ENCODE assay signal across 22 mouse cellular contexts in genomic region chr6:91249797-91250196, GRCm38 (mm10). TPM values are rescaled to one million over a fixed set of nuclear protein-coding genes. Genes with fewer than 3 reads are reported as not detected.
A peak's percentile ranks its signal among the peaks of the same experiment; 100 is the strongest.
DNase-seq lines count a peak whose midpoint lies in the region; ATAC-seq and TF ChIP-seq lines count a peak whose summit lies in the region.
"Had no signal": no experiment of that assay in that cellular context is flagged by ENCODE, and none has a peak within 500 bp of the region (broad histone marks: within the 10 kb centered on the region; RNA-seq: fewer than 3 reads in every experiment).

No protein-coding gene starts in this region.

- no peak overlapping the region for H3K27ac ChIP-seq in hindbrain, postnatal 0 days
- H3K27ac ChIP-seq in hindbrain, embryonic 12.5 days = no peak overlapping the region
- no peak overlapping the region for H3K27ac ChIP-seq in lung, embryonic 14.5 days (ENCODE audit: low read depth)
- no peak overlapping the region for H3K27ac ChIP-seq in hindbrain, embryonic 10.5 days
- H3K27ac ChIP-seq: embryonic facial prominence, embryonic 12.5 days; forebrain, embryonic 15.5 days; liver, embryonic 13.5 days; neural tube, embryonic 13.5 days had no signal

- H3K9ac ChIP-seq in hindbrain, postnatal 0 days (replicated peaks; ENCODE audit: low read length) = no peak overlapping the region
- H3K9ac ChIP-seq in hindbrain, embryonic 12.5 days = no peak overlapping the region
- no peak overlapping the region for H3K9ac ChIP-seq in lung, embryonic 14.5 days
- H3K9ac ChIP-seq: embryonic facial prominence, embryonic 12.5 days; forebrain, embryonic 15.5 days; liver, embryonic 13.5 days; neural tube, embryonic 13.5 days had no signal

- 97% methylated on average over 1 of the region's 1 CpGs for WGBS in hindbrain, postnatal 0 days
- WGBS in hindbrain, embryonic 12.5 days = 88% methylated on average over 1 of the region's 1 CpGs
- 82% methylated on average over 1 of the region's 1 CpGs for WGBS in lung, embryonic 14.5 days
- 93% methylated on average over 1 of the region's 1 CpGs for WGBS in hindbrain, embryonic 10.5 days

- no peak overlapping the region for H3K4me2 ChIP-seq in hindbrain, postnatal 0 days (ENCODE audit: low read depth, low read length)
- H3K4me2 ChIP-seq in hindbrain, embryonic 12.5 days (replicated peaks) = no peak overlapping the region
- H3K4me2 ChIP-seq in lung, embryonic 14.5 days = no peak overlapping the region
- H3K4me2 ChIP-seq: embryonic facial prominence, embryonic 12.5 days; forebrain, embryonic 15.5 days; liver, embryonic 13.5 days; neural tube, embryonic 13.5 days had no signal

- peak; percentile 40 for TF ChIP-seq CTCF in hindbrain, postnatal 0 days (IDR thresholded peaks at IDR 0.05; ENCODE audit: low read depth)
- 0 out of 2 replicates have a peak, but pooled peaks have one; percentile 24 for TF ChIP-seq CTCF in lung, embryonic 14.5 days (IDR thresholded peaks at IDR 0.05; ENCODE audit: low read depth)

- no peaks in the 10 kb centered on the region for H3K36me3 ChIP-seq in hindbrain, postnatal 0 days (ENCODE audit: insufficient read depth, low read length)
- no peaks in the 10 kb centered on the region for H3K36me3 ChIP-seq in hindbrain, embryonic 12.5 days
- no peaks in the 10 kb centered on the region for H3K36me3 ChIP-seq in lung, embryonic 14.5 days (ENCODE audit: insufficient read depth)
- H3K36me3 ChIP-seq in hindbrain, embryonic 10.5 days = no peaks in the 10 kb centered on the region
- H3K36me3 ChIP-seq: forebrain, embryonic 15.5 days; liver, embryonic 13.5 days; neural tube, embryonic 13.5 days had no signal

- no peak for DNase-seq in hindbrain, postnatal 0 days (ENCODE audit: low spot score)
- DNase-seq in lung, embryonic 14.5 days = no peak
- DNase-seq in lung, postnatal 36 days = no peak
- peak; percentile 61 for DNase-seq in ES-CJ7 (ENCODE audit: low read depth, low spot score)
- peak; percentile 18 for DNase-seq in c-Kit-positive CD71-positive TER-119-positive erythroid progenitor cells, embryonic 14.5 days (ENCODE audit: low spot score)
- DNase-seq in hindbrain, embryonic 10.5 days (ENCODE audit: low spot score) = no peak
- DNase-seq: adrenal gland, adult 2 months; cerebellum, adult 8-10 months; heart, adult 11 months; heart, postnatal 36 days; kidney, adult 2 months; kidney, postnatal 25 days; layer of hippocampus, adult 9-11 months; liver, embryonic 13.5 days; lung, postnatal 10 days; thymus, postnatal 36 days had no signal

- H3K27me3 ChIP-seq in hindbrain, postnatal 0 days (ENCODE audit: insufficient read depth, low read length) = no peaks in the 10 kb centered on the region
- no peaks in the 10 kb centered on the region for H3K27me3 ChIP-seq in hindbrain, embryonic 12.5 days
- no peaks in the 10 kb centered on the region for H3K27me3 ChIP-seq in lung, embryonic 14.5 days (ENCODE audit: insufficient read depth, low read length)
- H3K27me3 ChIP-seq in hindbrain, embryonic 10.5 days (ENCODE audit: insufficient read depth, poor library complexity, severe bottlenecking) = 0 out of 2 replicates have a peak, but pooled peaks cover 7% of the 10 kb centered on the region
- H3K27me3 ChIP-seq: embryonic facial prominence, embryonic 12.5 days; forebrain, embryonic 15.5 days; liver, embryonic 13.5 days; neural tube, embryonic 13.5 days had no signal

- H3K4me3 ChIP-seq in hindbrain, postnatal 0 days (ENCODE audit: low read length) = no peak overlapping the region
- H3K4me3 ChIP-seq in hindbrain, embryonic 12.5 days = no peak overlapping the region
- no peak overlapping the region for H3K4me3 ChIP-seq in lung, embryonic 14.5 days (ENCODE audit: low read depth, low read length)
- H3K4me3 ChIP-seq in hindbrain, embryonic 10.5 days = no peak overlapping the region
- H3K4me3 ChIP-seq: embryonic facial prominence, embryonic 12.5 days; forebrain, embryonic 15.5 days; liver, embryonic 13.5 days; megakaryocyte, embryonic 14.5 days; neural tube, embryonic 13.5 days had no signal

- ATAC-seq in hindbrain, postnatal 0 days = no peak
- no peak for ATAC-seq in hindbrain, embryonic 12.5 days (ENCODE audit: low FRiP score)
- no peak for ATAC-seq in lung, embryonic 14.5 days (ENCODE audit: insufficient read depth)
- ATAC-seq in megakaryocyte-erythroid progenitor cell, adult 5-6 weeks (replicated peaks; ENCODE audit: low FRiP score, low TSS enrichment, poor library complexity, severe bottlenecking) = no peak
- ATAC-seq: forebrain, embryonic 15.5 days had no signal

- no peaks in the 10 kb centered on the region for H3K9me3 ChIP-seq in hindbrain, postnatal 0 days (ENCODE audit: low read length)
- peaks cover 6% of the 10 kb centered on the region; the same call in 1 of the 2 replicates for H3K9me3 ChIP-seq in hindbrain, embryonic 12.5 days (replicated peaks)
- H3K9me3 ChIP-seq in lung, embryonic 14.5 days (ENCODE audit: low read depth, low read length) = no peaks in the 10 kb centered on the region
- peaks cover 5% of the 10 kb centered on the region; the same call in 1 of the 2 replicates for H3K9me3 ChIP-seq in hindbrain, embryonic 10.5 days
- H3K9me3 ChIP-seq: embryonic facial prominence, embryonic 12.5 days; forebrain, embryonic 15.5 days; liver, embryonic 13.5 days; neural tube, embryonic 13.5 days had no signal

- H3K4me1 ChIP-seq in hindbrain, postnatal 0 days (ENCODE audit: insufficient read depth, low read length) = peaks cover 4% of the 10 kb centered on the region
- peaks cover 13% of the 10 kb centered on the region for H3K4me1 ChIP-seq in hindbrain, embryonic 12.5 days
- H3K4me1 ChIP-seq in lung, embryonic 14.5 days (ENCODE audit: insufficient read depth) = no peaks in the 10 kb centered on the region
- H3K4me1 ChIP-seq in hindbrain, embryonic 10.5 days (replicated peaks) = peaks cover 31% of the 10 kb centered on the region
- H3K4me1 ChIP-seq: forebrain, embryonic 15.5 days; liver, embryonic 13.5 days; megakaryocyte, embryonic 14.5 days had no signal

RNA-seq across cellular contexts. Expression of gene Fbln2, which starts 37.5 kb away (rescaled TPM):
- 50.6 and 50.9 TPM in 2 replicates for total RNA-seq in hindbrain, postnatal 0 days (2014; rRNA removed)
- polyA plus RNA-seq in hindbrain, postnatal 0 days (2015; fragmentation: Nextera tagmentation; extraction: Ambion mirVana) = 18.5 and 21.2 TPM in 2 replicates
- polyA plus RNA-seq in hindbrain, embryonic 12.5 days (2016; fragmentation: Nextera tagmentation; extraction: Ambion mirVana) = 100 and 102 TPM in 2 replicates
- polyA plus RNA-seq in lung, embryonic 14.5 days (2014; fragmentation: Nextera tagmentation; extraction: Ambion mirVana) = 22.9 and 32.3 TPM in 2 replicates
- polyA plus RNA-seq in hindbrain, embryonic 10.5 days (2016; fragmentation: Nextera tagmentation; extraction: Ambion mirVana) = 28.5 and 32.2 TPM in 2 replicates
- not detected in 2 replicates for total RNA-seq in megakaryocyte-erythroid progenitor cell, adult 5-6 weeks (2014; fragmentation: Nextera tagmentation)
- total RNA-seq in megakaryocyte-erythroid progenitor cell, adult 5-6 weeks (2017) = not detected in 2 replicates

Comparison
In these comparisons a context has a peak if more than half of its experiments do, and no peak if none do; other contexts are left out.
1. DNase-seq: peak in ES-CJ7 (single experiment) and c-Kit-positive CD71-positive TER-119-positive erythroid progenitor cells, embryonic 14.5 days (single experiment); none in hindbrain, postnatal 0 days (single experiment), lung, embryonic 14.5 days (single experiment), lung, postnatal 36 days (single experiment) and hindbrain, embryonic 10.5 days (single experiment).